Mouse (Mus musculus) urinary bladder, postnatal 0 days (tissue): Measurements from ENCODE around the gene Herc3. TPM values are rescaled to one million over a fixed set of nuclear protein-coding genes. Genes with fewer than 3 reads are reported as not detected.

Experiments
- polyA plus RNA-seq: library from polyadenylated mRNA; unstranded; fragments of >200 nt; fragmentation: Nextera tagmentation; extraction: Ambion mirVana; gene quantifications from 2 replicates; pipeline ENCODE4 v1.2.1, GENCODE M21; 2015

Gene Herc3
- polyA plus RNA-seq: 3.7 and 4.1 TPM in 2 replicates

DNA sequence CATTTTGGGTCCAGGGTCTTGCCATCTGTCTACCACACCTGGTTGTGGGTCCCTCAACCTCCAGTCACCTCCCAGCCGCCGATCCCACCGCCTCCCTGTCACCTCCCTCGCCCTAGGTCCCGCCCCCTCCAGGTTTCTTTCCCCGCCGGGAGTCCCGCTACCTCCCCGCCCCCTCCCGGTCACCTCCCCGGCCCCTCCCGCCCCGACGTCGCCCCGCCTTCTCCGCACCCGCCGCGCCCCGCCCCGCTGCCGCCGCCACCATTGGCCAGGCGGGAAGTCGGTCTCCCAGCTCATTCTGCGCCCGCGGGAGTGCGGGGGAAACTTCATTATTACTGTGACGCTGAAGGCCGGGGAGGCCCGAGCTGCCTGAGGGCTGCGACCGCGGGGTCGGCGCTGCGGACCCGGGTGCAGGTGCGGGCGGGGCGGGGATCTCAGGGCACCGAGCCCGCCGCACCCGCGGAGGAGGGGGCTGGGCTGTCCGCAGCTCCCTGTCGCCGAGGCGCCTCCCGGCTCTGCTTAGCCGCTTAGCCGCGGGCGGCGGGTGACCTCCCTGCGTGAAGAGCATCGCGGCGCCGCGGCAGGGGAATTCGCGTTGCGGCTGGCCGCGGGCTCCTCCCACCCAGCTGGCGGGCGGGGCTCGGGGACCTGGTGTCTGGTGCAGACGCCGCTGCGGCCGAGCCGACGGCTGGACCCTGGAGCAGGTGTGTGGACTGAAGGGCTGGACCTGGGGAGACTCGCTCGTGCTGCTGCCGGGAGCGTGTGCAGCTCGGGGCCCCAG lies at the start of gene Herc3:
Gene Herc3 (plus strand): TSS at position 234 of the 778 bp plus-strand sequence.

GRCm38 (mm10) chr6:58906852-58907261 lies 75.6 kb downstream of the Herc3 start, which contains the start of gene Nap1l5:
TSS of gene Nap1l5 (minus strand) at chr6:58907076.

Other genes starting within 250 kb of the Herc3 start
- 27.8 and 30.6 TPM in 2 replicates for gene Abcg2, start 246.9 kb upstream of the Herc3 start, polyA plus RNA-seq
- 1.1 and 2.3 TPM in 2 replicates for gene Nap1l5, start 75.6 kb downstream of the Herc3 start, polyA plus RNA-seq
- gene Fam13a, start 193.1 kb downstream of the Herc3 start, polyA plus RNA-seq: 2.1 and 3.5 TPM in 2 replicates